Mouse (Mus musculus) duodenum, adult 2 months (tissue): Measurements from ENCODE around the gene Prdm15. TPM values are rescaled to one million over a fixed set of nuclear protein-coding genes. Genes with fewer than 3 reads are reported as not detected.

Experiments used
- polyA plus RNA-seq: library from polyadenylated mRNA; depleted of rRNA; stranded (reverse); fragments of >200 nt; gene quantifications from 2 replicates; pipeline ENCODE4 v1.2.3, GENCODE M21; 2012; ENCODE audit warnings: low replicate concordance; rRNA removed

The Prdm15 gene
- polyA plus RNA-seq = 2.5 and 4.6 TPM in 2 replicates

GRCm38 (mm10) chr16:97851741-97852319, at the start of gene Prdm15:
Gene Prdm15 (minus strand): TSS chr16:97851850.

GRCm38 (mm10) chr16:97763061-97763989, 88.3 kb downstream of the Prdm15 start, which contains the start of gene Ripk4:
Gene Ripk4 (minus strand): TSS chr16:97763787.

Other genes with a start within 250 kb of the Prdm15 start
- gene Tmprss2, start 240.7 kb downstream of the Prdm15 start, polyA plus RNA-seq = 60.1 and 192 TPM in 2 replicates
- 10.3 and 13.6 TPM in 2 replicates for gene Ripk4, start 88.1 kb downstream of the Prdm15 start, polyA plus RNA-seq
- 11.3 and 26.2 TPM in 2 replicates for gene C2cd2, start 110.7 kb upstream of the Prdm15 start, polyA plus RNA-seq
- 7.7 and 10.9 TPM in 2 replicates for gene Zbtb21, start 110.8 kb upstream of the Prdm15 start, polyA plus RNA-seq
- 3.1 and 3.3 TPM in 2 replicates for gene B230307C23Rik, start 145.5 kb upstream of the Prdm15 start, polyA plus RNA-seq
- not detected in 2 replicates for gene A630089N07Rik, start 230.6 kb upstream of the Prdm15 start, polyA plus RNA-seq